Mouse (Mus musculus): ENCODE results near the gene Pin1rt1.

DNA sequence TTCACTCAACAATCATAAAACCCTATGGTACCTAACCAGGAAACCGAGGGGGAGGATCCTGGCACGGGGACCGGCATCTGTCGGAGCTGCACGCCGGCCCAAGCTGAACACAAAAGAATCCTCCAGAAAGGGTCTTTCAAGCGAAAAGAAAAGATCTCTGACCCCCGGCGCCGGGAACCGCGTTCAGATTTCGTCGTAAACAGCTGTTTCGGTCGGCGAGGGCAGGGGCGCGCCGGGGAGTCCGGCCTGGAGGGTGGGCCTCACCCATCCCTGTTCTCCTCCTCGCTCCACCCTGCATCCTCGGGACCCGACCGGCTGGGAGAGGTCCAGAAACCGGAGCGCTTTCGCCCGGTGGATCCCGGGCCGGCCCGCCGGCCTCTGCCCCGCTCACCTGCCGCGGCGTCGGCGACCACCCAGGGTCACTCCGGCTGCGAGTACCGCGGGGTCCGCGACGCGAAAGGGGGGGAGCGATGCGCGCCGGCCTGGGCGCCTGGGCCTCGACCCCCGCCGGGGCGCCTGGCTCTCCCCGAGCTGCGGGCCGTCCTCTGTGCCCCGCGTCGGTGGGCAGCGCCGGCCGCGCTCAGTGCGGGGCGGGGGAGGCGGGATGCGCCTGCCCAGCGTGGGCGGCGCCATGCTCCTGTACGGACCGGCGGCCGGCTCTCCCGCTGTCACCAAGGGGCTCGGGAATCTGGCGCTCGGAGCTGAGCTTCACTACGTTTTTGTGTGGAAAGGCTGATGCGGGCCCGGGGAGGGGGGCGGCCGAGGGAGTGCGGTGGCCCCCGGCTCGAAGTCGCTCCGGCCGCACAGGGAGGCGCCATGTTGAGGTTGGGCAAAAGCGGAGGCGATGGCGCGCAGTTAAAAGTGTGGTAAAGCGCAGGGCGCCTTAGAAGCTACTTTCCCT, 4.3 kb downstream of the Pin1rt1 start, which contains the start of gene Tcp11l1:
- TF ChIP-seq CTCF (conservative IDR thresholded peaks at IDR 0.05; ENCODE audit: insufficient read depth, insufficient read length, low read depth, low read length): no peak
- TF ChIP-seq POLR2A (IDR thresholded peaks at IDR 0.05; ENCODE audit: low read depth, low read length): no peak

All from kidney, adult 2 months (tissue).